Mouse (Mus musculus): ENCODE results near the gene Ctf2.

The Ctf2 gene

GRCm38 (mm10) chr7:127760478-127760877 is 28.5 kb upstream of the Ctf2 start:
- in situ Hi-C loops (cut with MboI, MseI) = no loop called here

GRCm38 (mm10) chr7:127759716-127760115 is 27.8 kb upstream of the Ctf2 start:
- in situ Hi-C loops (cut with MboI, MseI) = loop anchor here (10.0 kb wide), 1 partner anchor 95 kb away; no protein-coding TSS in a partner anchor

- in situ Hi-C loops (cut with MboI, MseI) = loop anchor here (10.0 kb wide), 1 partner anchor 89 kb away; no protein-coding TSS in a partner anchor
Observed at GRCm38 (mm10) chr7:127753741-127754140, 21.8 kb upstream of the Ctf2 start.

- in situ Hi-C loops (cut with MboI, MseI) = loop anchor here (10.0 kb wide), 1 partner anchor 88 kb away; no protein-coding TSS in a partner anchor
Observed at GRCm38 (mm10) chr7:127753158-127753557, 21.2 kb upstream of the Ctf2 start.

- in situ Hi-C loops (cut with MboI, MseI) = loop anchor here (10.0 kb wide), 1 partner anchor 87 kb away; no protein-coding TSS in a partner anchor
Observed at GRCm38 (mm10) chr7:127752069-127752468, 20.1 kb upstream of the Ctf2 start.

- in situ Hi-C loops (cut with MboI, MseI) = loop anchor here (10.0 kb wide), 1 partner anchor 87 kb away; no protein-coding TSS in a partner anchor
Observed at GRCm38 (mm10) chr7:127751619-127752018, 19.7 kb upstream of the Ctf2 start.

GRCm38 (mm10) chr7:127750131-127751127 is 18.5 kb upstream of the Ctf2 start:
- in situ Hi-C loops (cut with MboI, MseI) = loop anchor here (10.0 kb wide), 1 partner anchor 86 kb away; no protein-coding TSS in a partner anchor

GRCm38 (mm10) chr7:127748235-127748560 is 16.2 kb upstream of the Ctf2 start:
- in situ Hi-C loops (cut with MboI, MseI) = loop anchor here (25.0 kb wide), 1 partner anchor 1786 kb away; no protein-coding TSS in a partner anchor

GRCm38 (mm10) chr7:127747559-127748234 is 15.7 kb upstream of the Ctf2 start:
- in situ Hi-C loops (cut with MboI, MseI) = loop anchor here (25.0 kb wide), 1 partner anchor 1785 kb away; no protein-coding TSS in a partner anchor

GRCm38 (mm10) chr7:127746494-127747491 is 14.8 kb upstream of the Ctf2 start:
- in situ Hi-C loops (cut with MboI, MseI) = loop anchor here (25.0 kb wide), 1 partner anchor 1784 kb away; no protein-coding TSS in a partner anchor

- in situ Hi-C loops (cut with MboI, MseI) = loop anchor here (25.0 kb wide), 1 partner anchor 1784 kb away; no protein-coding TSS in a partner anchor
Observed at GRCm38 (mm10) chr7:127745652-127746493, 13.9 kb upstream of the Ctf2 start.

- in situ Hi-C loops (cut with MboI, MseI) = loop anchor here (25.0 kb wide), 1 partner anchor 1783 kb away; no protein-coding TSS in a partner anchor
Observed at GRCm38 (mm10) chr7:127745251-127745651, 13.3 kb upstream of the Ctf2 start.

- in situ Hi-C loops (cut with MboI, MseI) = loop anchor here (25.0 kb wide), 1 partner anchor 1782 kb away; no protein-coding TSS in a partner anchor
Observed at GRCm38 (mm10) chr7:127744366-127745045, 12.5 kb upstream of the Ctf2 start, which contains the start of gene Fbxl19. Fbxl19 (plus strand) TSS chr7:127744543.

- in situ Hi-C loops (cut with MboI, MseI) = loop anchor here (25.0 kb wide), 1 partner anchor 1768 kb away; no protein-coding TSS in a partner anchor
Observed at GRCm38 (mm10) chr7:127730170-127730569, 1.8 kb downstream of the Ctf2 start.

GRCm38 (mm10) chr7:127727898-127728297 is 4.1 kb downstream of the Ctf2 start:
- in situ Hi-C loops (cut with MboI, MseI) = loop anchor here (25.0 kb wide), 1 partner anchor 1766 kb away; no protein-coding TSS in a partner anchor

- in situ Hi-C loops (cut with MboI, MseI) = loop anchor here (25.0 kb wide), 1 partner anchor 1764 kb away; no protein-coding TSS in a partner anchor
Observed at GRCm38 (mm10) chr7:127725924-127726323, 6.0 kb downstream of the Ctf2 start.

GRCm38 (mm10) chr7:127725490-127725889 is 6.5 kb downstream of the Ctf2 start:
- in situ Hi-C loops (cut with MboI, MseI) = loop anchor here (25.0 kb wide), 1 partner anchor 1763 kb away; no protein-coding TSS in a partner anchor

GRCm38 (mm10) chr7:127719258-127719657 is 12.7 kb downstream of the Ctf2 start:
- in situ Hi-C loops (cut with MboI, MseI) = no loop called here

All from T-helper 2 cell (primary cell).